Mouse (Mus musculus) stomach, postnatal 0 days (tissue): ENCODE measurements around the gene Tom1l2.

Experiments
- CTCF ChIP-seq: IDR thresholded peaks from 2 replicates; pipeline ENCODE4 v1.5.1; 2016; ENCODE audit warnings: antibody characterized with exemption, low read depth, mild to moderate bottlenecking, moderate library complexity
- EP300 ChIP-seq: optimal IDR thresholded peaks from 2 replicates; pipeline ENCODE3; 2016; ENCODE audit warnings: antibody characterized with exemption

GRCm38 (mm10) chr11:60292718-60293117 lies 60.0 kb downstream of the Tom1l2 start:
- TF ChIP-seq CTCF (peak; percentile 89), EP300 (no peak)
